Mouse (Mus musculus) heart, embryonic 13.5 days (tissue): Measurements from ENCODE around the gene Gpc6. TPM values are rescaled to one million over a fixed set of nuclear protein-coding genes. Genes with fewer than 3 reads are reported as not detected.

ENCODE experiments used
- ATAC-seq: fragments of 200-750 bp; cut with Nextera tagmentation; 2 replicates; pipeline ENCODE4 v1.8.0; 2017; ENCODE audit warnings: moderate TSS enrichment; ENCODE audit not compliant: insufficient number of reproducible peaks, low FRiP score, low TSS enrichment; ENCODE audit errors: extremely low read depth
- H3K27ac ChIP-seq: fragments of 300-500 bp; sonication (generic); replicated peaks from 2 replicates; pipeline ENCODE4 v1.5.1; 2015; ENCODE audit warnings: moderate library complexity, mild to moderate bottlenecking, inconsistent platforms
- H3K27me3 ChIP-seq: fragments of 300-500 bp; sonication (generic); replicated peaks from 2 replicates; pipeline ENCODE4 v1.6.1; 2015; ENCODE audit warnings: mild to moderate bottlenecking, inconsistent platforms
- H3K36me3 ChIP-seq: fragments of 300-500 bp; sonication (generic); 2 replicates; pipeline ENCODE4 v1.6.1; 2015; ENCODE audit warnings: mild to moderate bottlenecking, inconsistent platforms
- H3K4me1 ChIP-seq: fragments of 300-500 bp; sonication (generic); 2 replicates; pipeline ENCODE4 v1.6.1; 2015; ENCODE audit warnings: inconsistent platforms
- H3K4me2 ChIP-seq: fragments of 300-500 bp; sonication (generic); 2 replicates; pipeline ENCODE4 v1.6.1; 2015; ENCODE audit warnings: inconsistent platforms, mild to moderate bottlenecking, moderate library complexity
- H3K4me3 ChIP-seq: fragments of 300-500 bp; sonication (generic); 2 replicates; pipeline ENCODE4 v1.5.1; 2015; ENCODE audit warnings: moderate library complexity, mild to moderate bottlenecking, inconsistent platforms
- H3K9ac ChIP-seq: fragments of 300-500 bp; sonication (generic); 2 replicates; pipeline ENCODE4 v1.6.1; 2015; ENCODE audit warnings: inconsistent platforms, mild to moderate bottlenecking, moderate library complexity
- H3K9me3 ChIP-seq: fragments of 300-500 bp; sonication (generic); 2 replicates; pipeline ENCODE4 v1.6.1; 2016; ENCODE audit warnings: inconsistent platforms
- WGBS: fragments of 180-500 bp; shearing (Covaris S2); methylation state at CpG from one replicate; pipeline ENCODE4 v1.1.7; 2015; ENCODE audit warnings: mixed read lengths; 5-methylcytosine and 5-hydroxymethylcytosine counted together
- polyA plus RNA-seq: library from polyadenylated mRNA; unstranded; fragments of >200 nt; fragmentation: Nextera tagmentation; extraction: Ambion mirVana; gene quantifications from 2 replicates; pipeline ENCODE4 v1.2.1, GENCODE M21; 2015

The Gpc6 gene
- polyA plus RNA-seq, 1 experiment from 2014 or later, result 13.1 TPM

DNA sequence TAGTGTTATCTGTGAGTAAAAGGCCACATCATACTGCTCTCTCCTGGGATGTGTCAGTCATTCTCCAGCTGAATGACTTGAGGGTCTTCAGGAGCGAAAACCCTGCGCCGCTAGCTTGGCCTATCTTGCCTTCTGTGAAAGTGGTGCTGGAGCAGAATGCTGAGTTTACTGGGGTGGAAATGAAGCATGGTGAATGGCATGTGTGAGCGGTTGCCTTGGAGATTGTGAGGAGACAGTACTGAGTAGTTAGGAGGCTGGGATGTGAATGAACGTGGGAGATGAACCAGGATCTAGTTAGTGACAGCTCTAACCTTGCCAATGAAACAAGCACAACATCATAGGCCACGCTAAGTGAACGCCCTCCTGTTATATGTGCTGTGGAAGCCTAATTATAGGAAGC lies 458.1 kb downstream of the Gpc6 start:
- Histone ChIP-seq H3K36me3 (no peaks in the 10 kb centered on the region), H3K27me3 (no peaks in the 10 kb centered on the region), H3K4me1 (peaks cover 8% of the 10 kb centered on the region), H3K27ac (peak overlapping the region; percentile 54), H3K4me3 (no peak overlapping the region), H3K4me2 (no peak overlapping the region), H3K9me3 (no peaks in the 10 kb centered on the region), H3K9ac (no peak overlapping the region)
- 74% methylated on average over 7 of the region's 7 CpGs for WGBS
- ATAC-seq, result no peak

DNA sequence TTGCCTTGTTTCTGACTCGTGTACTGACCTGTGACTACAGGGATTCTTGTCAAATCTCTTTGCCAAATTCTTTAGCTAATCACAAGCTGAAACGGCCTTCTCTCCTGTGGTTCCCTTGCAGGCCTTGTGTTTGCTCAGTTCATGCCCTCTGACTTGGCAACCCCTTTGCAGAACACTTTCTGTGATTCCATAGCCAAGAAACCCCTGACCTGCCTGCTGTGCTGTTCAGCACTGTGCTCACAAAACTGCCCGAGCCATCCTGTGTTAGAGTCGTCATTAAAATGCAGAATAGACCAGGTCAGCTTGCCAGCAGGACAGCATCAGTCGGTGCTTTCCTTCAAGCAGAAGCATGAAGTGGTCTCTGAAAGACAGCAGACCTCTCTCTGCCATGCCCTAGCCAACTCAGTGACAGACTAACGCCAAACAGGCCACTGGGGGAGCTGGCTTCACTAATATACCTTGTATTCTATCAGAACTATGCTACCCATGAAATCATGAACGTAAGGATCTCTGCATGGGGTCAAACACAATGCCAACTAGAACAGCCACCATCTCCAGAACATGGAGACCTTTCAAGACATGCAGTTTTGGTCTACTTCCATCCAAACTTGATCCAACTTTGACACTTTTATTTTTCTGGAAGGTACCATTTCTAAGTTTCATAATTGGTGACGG lies 459.1 kb downstream of the Gpc6 start:
- no peaks in the 10 kb centered on the region for H3K9me3 ChIP-seq
- H3K4me3 ChIP-seq, result no peak overlapping the region
- no peaks in the 10 kb centered on the region for H3K27me3 ChIP-seq
- no peak overlapping the region for H3K4me2 ChIP-seq
- 41% methylated on average over 8 of the region's 8 CpGs for WGBS
- peaks cover 8% of the 10 kb centered on the region for H3K4me1 ChIP-seq
- ATAC-seq, result no peak
- peak overlapping the region; percentile 55; the same call in 1 of the 2 replicates for H3K27ac ChIP-seq
- no peaks in the 10 kb centered on the region for H3K36me3 ChIP-seq
- no peak overlapping the region for H3K9ac ChIP-seq

DNA sequence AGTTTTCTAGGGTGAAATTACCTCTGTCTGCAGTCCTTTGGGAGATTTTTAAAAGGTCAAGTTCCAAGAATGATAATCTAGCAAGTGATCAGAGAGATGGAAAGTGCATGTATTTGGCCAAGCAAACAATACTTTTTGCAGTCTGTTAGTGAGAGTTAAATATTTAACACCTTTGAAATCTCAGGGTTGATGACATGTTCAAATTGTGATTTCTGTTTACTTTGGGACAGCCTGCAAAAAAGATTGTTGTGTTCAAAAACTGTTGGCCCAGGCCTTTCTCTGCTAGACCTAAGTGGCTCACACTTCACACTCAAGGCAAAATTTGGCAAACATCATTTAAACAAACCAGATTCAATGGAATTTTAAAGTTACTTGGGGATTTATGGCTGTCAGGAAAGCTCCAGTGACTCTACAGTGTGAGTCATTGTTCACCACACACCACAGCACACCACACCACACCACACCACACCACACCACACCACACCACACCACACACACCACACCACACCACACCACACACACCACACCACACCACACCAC lies 460.7 kb downstream of the Gpc6 start:
- no peak overlapping the region for H3K9ac ChIP-seq
- no peaks in the 10 kb centered on the region for H3K9me3 ChIP-seq
- no peak overlapping the region for H3K4me2 ChIP-seq
- H3K27me3 ChIP-seq, result no peaks in the 10 kb centered on the region
- peaks cover 5% of the 10 kb centered on the region for H3K4me1 ChIP-seq
- H3K4me3 ChIP-seq, result no peak overlapping the region
- H3K36me3 ChIP-seq, result no peaks in the 10 kb centered on the region
- no peak for ATAC-seq
- no peak overlapping the region for H3K27ac ChIP-seq

DNA sequence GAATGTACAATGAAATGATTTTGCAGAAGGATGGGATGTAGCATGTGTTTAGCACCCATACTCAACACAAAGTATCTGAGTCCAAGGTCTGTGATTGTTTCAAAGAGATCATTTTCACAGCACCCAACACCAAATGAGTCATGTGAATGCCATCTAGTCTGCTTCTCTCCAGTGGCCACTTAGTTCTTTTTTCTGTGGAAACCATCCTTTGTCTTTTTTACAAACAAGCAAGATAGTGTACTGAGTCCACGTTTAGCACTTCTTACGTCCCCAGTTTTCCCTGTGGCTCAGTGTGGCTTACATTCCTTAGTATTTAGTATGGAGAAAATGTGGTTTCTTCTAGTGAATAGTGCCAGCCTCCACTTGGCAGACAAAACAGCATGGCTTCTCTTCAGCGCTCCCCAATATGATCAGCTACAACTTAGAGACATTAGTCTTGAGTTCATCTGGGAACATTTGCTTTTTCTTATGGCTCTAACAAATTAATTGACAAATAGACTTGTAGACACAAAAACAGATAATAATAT lies 465.7 kb downstream of the Gpc6 start:
- Histone ChIP-seq H3K27ac (no peak overlapping the region), H3K9me3 (no peaks in the 10 kb centered on the region), H3K36me3 (no peaks in the 10 kb centered on the region), H3K9ac (no peak overlapping the region), H3K4me3 (no peak overlapping the region), H3K4me1 (no peaks in the 10 kb centered on the region), H3K27me3 (no peaks in the 10 kb centered on the region), H3K4me2 (no peak overlapping the region)
- WGBS, result 72% methylated on average over 3 of the region's 3 CpGs
- no peak for ATAC-seq

DNA sequence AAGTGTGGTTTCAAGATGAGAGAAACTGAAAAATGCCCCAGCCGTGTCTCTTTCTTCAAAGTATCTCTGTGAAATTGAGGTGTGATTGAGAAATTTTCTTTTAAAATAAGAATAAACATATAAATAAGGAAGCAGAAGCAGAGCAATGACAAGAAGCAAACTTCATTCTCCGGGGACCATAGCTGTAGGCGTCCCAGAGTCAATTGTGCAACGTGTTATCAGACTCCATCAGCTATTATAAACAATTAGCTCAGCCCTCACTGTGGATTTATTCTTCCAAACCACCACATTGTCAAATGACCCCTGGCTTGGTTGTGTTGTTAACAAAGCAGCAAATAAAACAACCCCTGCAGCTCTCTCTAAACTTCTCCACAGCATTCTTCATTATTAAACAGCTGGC lies 466.3 kb downstream of the Gpc6 start:
- Histone ChIP-seq H3K4me3 (no peak overlapping the region), H3K27me3 (no peaks in the 10 kb centered on the region), H3K27ac (no peak overlapping the region), H3K9me3 (no peaks in the 10 kb centered on the region), H3K4me1 (no peaks in the 10 kb centered on the region), H3K9ac (no peak overlapping the region), H3K36me3 (no peaks in the 10 kb centered on the region), H3K4me2 (no peak overlapping the region)
- 57% methylated on average over 4 of the region's 4 CpGs for WGBS
- ATAC-seq, result no peak

DNA sequence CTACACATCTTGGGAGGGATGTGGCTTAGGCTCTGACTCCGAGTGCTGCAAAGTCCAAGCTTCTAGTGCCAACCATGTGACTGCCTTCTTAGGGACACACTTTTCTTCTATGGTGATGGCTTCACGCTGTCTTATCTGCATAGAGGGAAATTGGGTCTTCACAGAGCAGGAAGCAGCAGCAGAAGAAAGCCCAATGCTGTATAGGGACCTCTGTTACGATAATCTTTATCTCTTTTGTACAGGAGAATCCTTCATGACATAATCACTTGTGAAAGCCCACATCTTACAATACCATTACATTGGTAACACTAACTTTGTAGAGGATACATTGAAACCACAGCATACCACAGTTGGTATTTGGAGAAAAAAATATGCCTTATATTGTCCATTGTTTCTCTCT lies 472.1 kb downstream of the Gpc6 start:
- no peaks in the 10 kb centered on the region for H3K27me3 ChIP-seq
- H3K4me1 ChIP-seq, result no peaks in the 10 kb centered on the region
- H3K27ac ChIP-seq, result no peak overlapping the region
- no peaks in the 10 kb centered on the region for H3K9me3 ChIP-seq
- H3K9ac ChIP-seq, result no peak overlapping the region
- H3K4me3 ChIP-seq, result no peak overlapping the region
- H3K36me3 ChIP-seq, result no peaks in the 10 kb centered on the region
- 61% methylated on average over 3 of the region's 3 CpGs for WGBS
- ATAC-seq, result no peak
- H3K4me2 ChIP-seq, result no peak overlapping the region

DNA sequence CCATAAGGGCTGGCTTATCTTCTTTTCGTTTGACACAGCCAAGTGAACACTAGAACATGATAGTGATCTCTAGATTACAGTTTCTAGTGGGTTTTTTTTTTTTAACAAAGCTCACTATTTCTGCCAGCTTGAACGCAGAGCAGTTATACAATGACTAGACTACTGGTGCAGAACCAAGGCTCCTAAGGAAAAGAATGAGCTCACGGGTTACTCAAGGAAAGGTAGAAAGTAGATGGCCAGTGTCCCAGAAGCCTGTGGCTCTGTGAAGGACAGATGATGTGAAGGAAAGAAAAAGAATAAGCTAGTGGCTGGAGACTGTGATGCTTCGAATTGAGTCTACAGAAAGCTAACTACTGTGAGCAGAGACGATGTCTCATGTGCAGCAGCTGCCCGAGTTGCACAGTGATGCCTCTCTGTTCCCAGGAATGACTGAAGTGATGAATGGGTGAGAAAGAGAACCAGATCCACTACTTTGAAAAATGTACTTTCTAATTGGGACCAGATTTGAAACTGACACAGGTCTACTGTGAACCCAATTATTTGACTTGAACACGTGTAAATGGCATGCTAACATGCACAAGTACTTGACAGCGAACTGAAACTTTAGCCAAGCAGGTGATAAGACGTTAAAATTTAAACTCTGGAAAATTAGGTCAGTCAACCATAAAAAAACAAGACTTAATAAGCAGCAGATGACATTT lies 482.9 kb downstream of the Gpc6 start:
- no peaks in the 10 kb centered on the region for H3K36me3 ChIP-seq
- H3K4me2 ChIP-seq, result no peak overlapping the region
- no peak for ATAC-seq
- WGBS, result 67% methylated on average over 9 of the region's 9 CpGs
- H3K9me3 ChIP-seq, result no peaks in the 10 kb centered on the region
- H3K9ac ChIP-seq, result no peak overlapping the region
- H3K4me3 ChIP-seq, result no peak overlapping the region
- no peak overlapping the region for H3K27ac ChIP-seq
- H3K27me3 ChIP-seq, result no peaks in the 10 kb centered on the region
- no peaks in the 10 kb centered on the region for H3K4me1 ChIP-seq

DNA sequence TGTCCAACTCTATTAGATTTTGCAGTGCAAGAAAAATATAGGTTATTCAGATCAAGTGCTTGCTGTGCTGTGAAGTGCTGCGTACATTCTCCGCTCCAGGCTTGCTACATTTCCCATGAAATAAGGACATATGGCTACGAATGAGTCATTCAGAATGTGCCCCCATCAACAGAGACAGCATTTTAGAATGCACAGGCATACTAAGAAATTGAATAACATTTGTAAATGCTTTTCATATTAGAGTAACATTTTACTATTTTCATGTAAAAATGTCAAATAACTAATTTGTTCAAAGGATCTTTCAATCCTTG lies 483.4 kb downstream of the Gpc6 start:
- Histone ChIP-seq H3K9me3 (no peaks in the 10 kb centered on the region), H3K4me1 (no peaks in the 10 kb centered on the region), H3K4me2 (no peak overlapping the region), H3K27ac (no peak overlapping the region), H3K9ac (no peak overlapping the region), H3K4me3 (no peak overlapping the region), H3K36me3 (no peaks in the 10 kb centered on the region), H3K27me3 (no peaks in the 10 kb centered on the region)
- ATAC-seq, result no peak
- 80% methylated on average over 3 of the region's 3 CpGs for WGBS

DNA sequence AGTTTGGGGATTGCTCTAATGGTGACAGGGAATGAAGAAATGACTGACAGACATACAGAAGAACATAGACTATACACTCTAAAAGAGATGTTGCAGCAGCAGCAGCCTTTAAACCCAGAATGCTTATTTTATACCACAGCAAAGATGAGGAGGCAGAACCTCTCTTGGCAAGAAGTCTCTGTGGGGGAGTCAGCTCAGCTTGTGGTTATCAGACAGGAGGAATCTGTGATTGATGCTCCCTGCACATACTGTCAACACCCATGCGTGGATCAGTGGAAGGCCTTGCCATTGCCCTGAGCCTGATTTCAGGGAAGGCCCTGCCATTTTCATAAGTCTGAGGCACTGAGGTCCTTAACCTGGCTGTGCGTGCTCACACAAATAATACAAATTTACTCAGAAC lies 484.7 kb downstream of the Gpc6 start:
- ATAC-seq, result no peak
- no peaks in the 10 kb centered on the region for H3K9me3 ChIP-seq
- no peaks in the 10 kb centered on the region for H3K4me1 ChIP-seq
- no peak overlapping the region for H3K4me3 ChIP-seq
- no peaks in the 10 kb centered on the region for H3K36me3 ChIP-seq
- no peaks in the 10 kb centered on the region for H3K27me3 ChIP-seq
- WGBS, result 61% methylated on average over 2 of the region's 2 CpGs
- no peak overlapping the region for H3K9ac ChIP-seq
- no peak overlapping the region for H3K4me2 ChIP-seq
- no peak overlapping the region for H3K27ac ChIP-seq

DNA sequence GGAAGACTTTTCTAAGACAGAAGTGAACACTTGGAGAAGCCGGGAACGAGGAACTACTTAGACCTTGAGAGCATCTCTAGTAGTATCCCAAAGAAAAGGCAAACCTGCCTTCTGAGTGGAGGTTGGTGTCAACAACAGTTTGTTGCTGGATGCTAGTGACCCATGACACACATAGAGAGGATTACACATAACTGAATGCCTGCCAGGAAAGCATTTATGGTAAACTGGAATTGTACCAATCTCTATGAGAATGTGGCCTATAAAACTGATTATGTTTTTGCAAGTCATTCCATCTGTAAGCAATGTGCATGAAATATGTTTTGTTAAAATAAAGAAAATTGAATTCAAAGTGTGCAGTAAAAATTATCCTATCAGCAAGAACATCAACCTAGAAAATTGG lies 485.4 kb downstream of the Gpc6 start:
- no peak overlapping the region for H3K4me2 ChIP-seq

DNA sequence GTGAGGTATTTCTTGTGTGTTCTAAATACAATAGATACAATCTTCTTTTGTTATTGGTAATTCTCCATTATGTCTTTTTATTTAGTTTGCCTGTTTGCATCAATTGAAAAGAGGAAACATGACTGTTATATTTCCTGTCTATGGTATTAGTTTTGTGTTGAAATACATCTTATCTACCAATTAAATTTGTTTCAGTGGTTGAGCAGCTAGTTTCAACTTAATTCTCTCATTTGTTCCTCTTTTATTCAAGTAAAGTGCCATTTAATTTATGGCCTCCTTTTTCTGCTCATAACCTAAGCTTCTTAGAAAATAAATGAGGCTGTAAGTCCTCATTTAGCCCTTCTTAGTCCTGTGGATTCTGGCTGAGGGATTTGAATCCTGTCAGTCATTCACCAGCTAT lies 489.9 kb downstream of the Gpc6 start:
- Histone ChIP-seq H3K4me3 (no peak overlapping the region), H3K9ac (no peak overlapping the region), H3K9me3 (no peaks in the 10 kb centered on the region), H3K27me3 (no peaks in the 10 kb centered on the region), H3K4me1 (no peaks in the 10 kb centered on the region), H3K36me3 (no peaks in the 10 kb centered on the region), H3K4me2 (no peak overlapping the region), H3K27ac (no peak overlapping the region)
- no peak for ATAC-seq

More for the DNA sequence above, 485.4 kb downstream of the Gpc6 start:
- H3K27ac ChIP-seq, result no peak overlapping the region
- no peak overlapping the region for H3K9ac ChIP-seq
- H3K27me3 ChIP-seq, result no peaks in the 10 kb centered on the region
- no peaks in the 10 kb centered on the region for H3K4me1 ChIP-seq
- H3K9me3 ChIP-seq, result no peaks in the 10 kb centered on the region
- no peaks in the 10 kb centered on the region for H3K36me3 ChIP-seq
- H3K4me3 ChIP-seq, result no peak overlapping the region
- ATAC-seq, result no peak
- 91% methylated on average over 2 of the region's 2 CpGs for WGBS
